Mouse (Mus musculus): ENCODE results near the gene Dhx36. TPM values are rescaled to one million over a fixed set of nuclear protein-coding genes. Genes with fewer than 3 reads are reported as not detected.

Dhx36 gene
- polyA plus RNA-seq (2014; fragmentation: Illumina TruSeq; extraction: RNeasy Lipid Tissue Mini Kit (QIAGEN cat#74804); ENCODE audit: insufficient read depth, low read depth, low replicate concordance) = 11.0 TPM

GRCm38 (mm10) chr3:62506488-62507205 is at the start of gene Dhx36:
TSS of gene Dhx36 (minus strand) at chr3:62507004.

Other genes starting within 250 kb of the Dhx36 start
- 15.5 TPM for gene Arhgef26, start 168.7 kb downstream of the Dhx36 start, polyA plus RNA-seq (2014; fragmentation: Illumina TruSeq; extraction: RNeasy Lipid Tissue Mini Kit (QIAGEN cat#74804); ENCODE audit: insufficient read depth, low read depth, low replicate concordance)
- gene Gpr149, start 98.1 kb upstream of the Dhx36 start, polyA plus RNA-seq (2014; fragmentation: Illumina TruSeq; extraction: RNeasy Lipid Tissue Mini Kit (QIAGEN cat#74804); ENCODE audit: insufficient read depth, low read depth, low replicate concordance) = not detected